Mouse (Mus musculus): ENCODE data around the gene Upk3bl.

GRCm38 (mm10) chr5:136026859-136027258 is 27.4 kb upstream of the Upk3bl start:
- TF ChIP-seq CTCF (IDR thresholded peaks at IDR 0.05; ENCODE audit: control insufficient read depth, insufficient read depth, insufficient read length), result no peak
- no peak for TF ChIP-seq USF1 (IDR thresholded peaks at IDR 0.05; ENCODE audit: low read depth)
- no peak for TF ChIP-seq CEBPB (IDR thresholded peaks at IDR 0.05; ENCODE audit: low read depth)
- TF ChIP-seq MYOG (IDR thresholded peaks at IDR 0.05; ENCODE audit: control insufficient read depth, extremely low read depth, insufficient read length), result no peak
- no peak for TF ChIP-seq MAX (IDR thresholded peaks at IDR 0.05)
- no peak for TF ChIP-seq MYOD1 (IDR thresholded peaks at IDR 0.05; ENCODE audit: control insufficient read depth, insufficient read length, low read depth)
- TF ChIP-seq FOSL1 (IDR thresholded peaks at IDR 0.05; ENCODE audit: insufficient read depth, low read length, poor library complexity, severe bottlenecking), result no peak

Data from C2C12 (cell line).